Mouse (Mus musculus): ENCODE results near the gene Olfr768. TPM values are rescaled to one million over a fixed set of nuclear protein-coding genes. Genes with fewer than 3 reads are reported as not detected.

Olfr768 gene
- not detected for polyA plus RNA-seq (2014; fragmentation: Illumina TruSeq; extraction: RNeasy Lipid Tissue Mini Kit (QIAGEN cat#74804); ENCODE audit: low read depth, low replicate concordance)

DNA sequence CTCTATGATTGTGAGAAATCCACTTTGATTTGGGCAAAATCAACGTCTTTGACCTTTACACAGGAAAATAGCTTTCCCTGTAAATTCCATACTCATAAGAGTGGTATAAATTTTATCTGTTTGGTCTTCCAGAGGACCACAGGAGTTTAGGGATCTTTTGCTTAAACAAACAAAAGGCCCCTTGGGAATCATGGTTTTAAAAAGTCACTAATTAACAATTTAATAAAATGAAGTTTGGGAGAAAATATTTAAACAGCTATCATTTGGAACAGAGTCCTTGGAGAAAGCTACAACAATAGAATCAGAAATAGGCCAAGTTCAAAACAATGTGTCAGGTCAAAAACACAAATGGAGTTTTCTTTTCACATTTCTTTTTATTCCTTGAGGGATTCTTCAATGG lies at the start of gene Olfr768:
Gene Olfr768, minus strand, starts transcription at position 101 of the 400 bp plus-strand sequence.

DNA sequence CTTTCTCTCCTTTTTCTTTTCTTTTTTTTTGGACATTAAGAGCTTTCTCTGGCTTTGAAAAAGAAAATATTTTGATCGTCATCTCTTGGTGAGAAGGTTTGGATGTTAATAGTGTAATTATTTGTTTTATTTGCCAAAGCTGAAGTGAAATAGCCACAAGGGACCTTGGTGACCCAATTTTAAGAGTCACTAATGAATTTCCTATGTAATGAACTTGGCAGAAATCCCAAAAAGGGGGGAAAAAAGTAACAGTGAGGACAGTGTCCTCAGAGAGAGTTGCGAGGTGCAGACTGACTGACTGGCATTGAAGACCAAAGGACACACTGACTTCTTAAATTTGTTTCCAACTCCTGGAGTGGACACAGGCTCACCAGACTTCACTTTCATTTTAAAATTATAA lies 39.7 kb upstream of the Olfr768 start, which contains the start of gene Olfr770:
Gene Olfr770, minus strand, starts transcription at position 101 of the 400 bp plus-strand sequence.

DNA sequence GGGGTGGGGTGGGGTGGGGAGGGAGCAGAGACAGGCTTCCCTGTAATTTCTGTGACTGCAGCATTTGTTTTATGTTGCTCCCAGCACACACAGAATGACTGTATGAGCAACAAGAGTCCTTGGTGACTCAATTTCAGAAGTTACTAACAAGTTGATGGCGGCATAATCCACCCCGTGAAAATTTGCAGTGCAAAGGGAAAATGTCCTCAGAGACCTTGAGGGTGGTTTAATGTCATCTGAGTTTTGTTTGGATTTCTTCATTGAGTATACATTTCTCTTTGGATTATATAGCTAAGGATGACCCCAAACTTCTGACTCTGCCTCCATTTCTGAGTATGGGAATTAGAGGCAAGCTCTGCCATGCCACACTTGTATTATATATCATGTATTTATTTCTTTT lies 18.6 kb upstream of the Olfr768 start, which contains the start of gene Olfr769:
Gene Olfr769, minus strand, starts transcription at position 101 of the 400 bp plus-strand sequence.

DNA sequence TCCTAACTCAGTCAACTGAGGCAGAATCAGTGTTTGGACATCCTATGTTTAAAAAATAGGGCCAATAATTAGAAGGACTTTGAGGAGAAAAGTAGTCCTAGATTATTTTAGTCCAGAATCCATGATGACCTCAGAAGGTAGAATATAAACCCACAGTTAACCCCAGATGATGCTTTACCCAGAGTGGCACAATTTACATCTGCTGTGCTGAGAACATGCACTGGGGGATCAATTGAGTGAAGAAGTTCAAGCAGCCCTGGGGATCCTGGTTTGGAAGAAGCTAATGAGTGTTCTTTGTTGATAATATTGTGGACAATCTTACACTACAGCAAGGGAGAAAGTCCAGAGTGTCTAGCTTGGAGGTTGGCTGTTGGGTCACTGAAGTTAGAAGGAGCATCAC lies 16.4 kb downstream of the Olfr768 start, which contains the start of gene Olfr767:
Gene Olfr767, minus strand, starts transcription at position 101 of the 400 bp plus-strand sequence.

DNA sequence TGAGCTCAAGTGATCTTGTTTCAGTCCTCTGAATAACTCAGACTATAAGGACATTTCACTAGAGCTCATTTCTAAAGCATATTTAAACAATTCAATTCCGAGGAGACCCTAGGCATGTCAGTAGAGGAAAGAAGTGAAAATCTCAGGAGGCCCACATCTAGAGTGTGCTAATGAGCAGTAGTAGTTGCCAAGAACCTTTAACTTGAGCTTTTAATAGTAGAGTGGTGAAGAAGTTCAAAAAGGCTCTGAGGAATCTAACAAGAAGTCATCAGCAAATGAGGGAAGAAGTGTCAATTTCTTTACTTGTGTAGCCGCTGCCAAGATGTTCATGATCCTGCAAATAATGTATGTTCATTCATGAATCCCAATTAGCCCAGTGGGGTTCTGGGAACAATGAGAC lies 30.3 kb downstream of the Olfr768 start, which contains the start of gene Olfr766-ps1:
Gene Olfr766-ps1, minus strand, starts transcription at position 101 of the 400 bp plus-strand sequence.

DNA sequence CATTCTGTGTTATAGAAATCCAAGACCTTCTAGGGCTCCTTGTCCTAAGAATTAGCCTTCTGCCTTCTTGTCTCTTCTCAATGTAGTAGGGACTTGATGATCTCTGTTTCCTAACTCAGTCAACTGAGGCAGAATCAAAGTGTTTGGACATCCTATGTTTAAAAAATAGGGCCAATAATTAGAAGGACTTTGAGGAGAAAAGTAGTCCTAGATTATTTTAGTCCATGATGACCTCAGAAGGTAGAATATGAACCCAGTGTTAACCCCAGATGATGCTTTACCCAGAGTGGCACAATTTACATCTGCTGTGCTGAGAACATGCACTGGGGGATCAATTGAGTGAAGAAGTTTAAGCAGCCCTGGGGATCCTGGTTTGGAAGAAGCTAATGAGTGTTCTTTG lies 49.3 kb downstream of the Olfr768 start, which contains the start of gene Olfr765:
Gene Olfr765, minus strand, starts transcription at position 101 of the 400 bp plus-strand sequence.

Other genes with a start within 250 kb of the Olfr768 start
- 3.1 TPM for gene Gdf11, start 207.7 kb downstream of the Olfr768 start, polyA plus RNA-seq (2014; fragmentation: Illumina TruSeq; extraction: RNeasy Lipid Tissue Mini Kit (QIAGEN cat#74804); ENCODE audit: low read depth, low replicate concordance)
- 1,560 TPM for gene Cd63, start 198.4 kb downstream of the Olfr768 start, polyA plus RNA-seq (2014; fragmentation: Illumina TruSeq; extraction: RNeasy Lipid Tissue Mini Kit (QIAGEN cat#74804); ENCODE audit: low read depth, low replicate concordance)
- 5.7 TPM for gene Rdh5, start 176.5 kb downstream of the Olfr768 start, polyA plus RNA-seq (2014; fragmentation: Illumina TruSeq; extraction: RNeasy Lipid Tissue Mini Kit (QIAGEN cat#74804); ENCODE audit: low read depth, low replicate concordance)
- gene Bloc1s1, start 175.3 kb downstream of the Olfr768 start, polyA plus RNA-seq (2014; fragmentation: Illumina TruSeq; extraction: RNeasy Lipid Tissue Mini Kit (QIAGEN cat#74804); ENCODE audit: low read depth, low replicate concordance) = 12.2 TPM
- 0.85 TPM for gene Itga7, start 165.6 kb downstream of the Olfr768 start, polyA plus RNA-seq (2014; fragmentation: Illumina TruSeq; extraction: RNeasy Lipid Tissue Mini Kit (QIAGEN cat#74804); ENCODE audit: low read depth, low replicate concordance)
- gene Mettl7b, start 138.4 kb downstream of the Olfr768 start, polyA plus RNA-seq (2014; fragmentation: Illumina TruSeq; extraction: RNeasy Lipid Tissue Mini Kit (QIAGEN cat#74804); ENCODE audit: low read depth, low replicate concordance) = 25.7 TPM
- not detected for gene Olfr9, start 109.9 kb downstream of the Olfr768 start, polyA plus RNA-seq (2014; fragmentation: Illumina TruSeq; extraction: RNeasy Lipid Tissue Mini Kit (QIAGEN cat#74804); ENCODE audit: low read depth, low replicate concordance)
- gene Olfr763, start 88.6 kb downstream of the Olfr768 start, polyA plus RNA-seq (2014; fragmentation: Illumina TruSeq; extraction: RNeasy Lipid Tissue Mini Kit (QIAGEN cat#74804); ENCODE audit: low read depth, low replicate concordance) = not detected
- not detected for gene Olfr764-ps1, start 59.5 kb downstream of the Olfr768 start, polyA plus RNA-seq (2014; fragmentation: Illumina TruSeq; extraction: RNeasy Lipid Tissue Mini Kit (QIAGEN cat#74804); ENCODE audit: low read depth, low replicate concordance)
- not detected for gene Olfr765, start 49.4 kb downstream of the Olfr768 start, polyA plus RNA-seq (2014; fragmentation: Illumina TruSeq; extraction: RNeasy Lipid Tissue Mini Kit (QIAGEN cat#74804); ENCODE audit: low read depth, low replicate concordance)
- not detected for gene Olfr766-ps1, start 30.4 kb downstream of the Olfr768 start, polyA plus RNA-seq (2014; fragmentation: Illumina TruSeq; extraction: RNeasy Lipid Tissue Mini Kit (QIAGEN cat#74804); ENCODE audit: low read depth, low replicate concordance)
- not detected for gene Olfr767, start 16.5 kb downstream of the Olfr768 start, polyA plus RNA-seq (2014; fragmentation: Illumina TruSeq; extraction: RNeasy Lipid Tissue Mini Kit (QIAGEN cat#74804); ENCODE audit: low read depth, low replicate concordance)
- gene Olfr769, start 18.5 kb upstream of the Olfr768 start, polyA plus RNA-seq (2014; fragmentation: Illumina TruSeq; extraction: RNeasy Lipid Tissue Mini Kit (QIAGEN cat#74804); ENCODE audit: low read depth, low replicate concordance) = not detected
- not detected for gene Olfr770, start 39.6 kb upstream of the Olfr768 start, polyA plus RNA-seq (2014; fragmentation: Illumina TruSeq; extraction: RNeasy Lipid Tissue Mini Kit (QIAGEN cat#74804); ENCODE audit: low read depth, low replicate concordance)
- not detected for gene Olfr771, start 65.4 kb upstream of the Olfr768 start, polyA plus RNA-seq (2014; fragmentation: Illumina TruSeq; extraction: RNeasy Lipid Tissue Mini Kit (QIAGEN cat#74804); ENCODE audit: low read depth, low replicate concordance)
- gene Olfr772, start 78.5 kb upstream of the Olfr768 start, polyA plus RNA-seq (2014; fragmentation: Illumina TruSeq; extraction: RNeasy Lipid Tissue Mini Kit (QIAGEN cat#74804); ENCODE audit: low read depth, low replicate concordance) = not detected
- not detected for gene Olfr773, start 88.0 kb upstream of the Olfr768 start, polyA plus RNA-seq (2014; fragmentation: Illumina TruSeq; extraction: RNeasy Lipid Tissue Mini Kit (QIAGEN cat#74804); ENCODE audit: low read depth, low replicate concordance)
- not detected for gene Olfr774, start 136.8 kb upstream of the Olfr768 start, polyA plus RNA-seq (2014; fragmentation: Illumina TruSeq; extraction: RNeasy Lipid Tissue Mini Kit (QIAGEN cat#74804); ENCODE audit: low read depth, low replicate concordance)
- gene Olfr775, start 149.0 kb upstream of the Olfr768 start, polyA plus RNA-seq (2014; fragmentation: Illumina TruSeq; extraction: RNeasy Lipid Tissue Mini Kit (QIAGEN cat#74804); ENCODE audit: low read depth, low replicate concordance) = not detected
- not detected for gene Olfr776, start 159.8 kb upstream of the Olfr768 start, polyA plus RNA-seq (2014; fragmentation: Illumina TruSeq; extraction: RNeasy Lipid Tissue Mini Kit (QIAGEN cat#74804); ENCODE audit: low read depth, low replicate concordance)
- gene Olfr777, start 172.1 kb upstream of the Olfr768 start, polyA plus RNA-seq (2014; fragmentation: Illumina TruSeq; extraction: RNeasy Lipid Tissue Mini Kit (QIAGEN cat#74804); ENCODE audit: low read depth, low replicate concordance) = not detected
- gene Olfr780, start 218.7 kb upstream of the Olfr768 start, polyA plus RNA-seq (2014; fragmentation: Illumina TruSeq; extraction: RNeasy Lipid Tissue Mini Kit (QIAGEN cat#74804); ENCODE audit: low read depth, low replicate concordance) = not detected
- not detected for gene Olfr781, start 229.5 kb upstream of the Olfr768 start, polyA plus RNA-seq (2014; fragmentation: Illumina TruSeq; extraction: RNeasy Lipid Tissue Mini Kit (QIAGEN cat#74804); ENCODE audit: low read depth, low replicate concordance)
- not detected for gene Olfr782, start 249.5 kb upstream of the Olfr768 start, polyA plus RNA-seq (2014; fragmentation: Illumina TruSeq; extraction: RNeasy Lipid Tissue Mini Kit (QIAGEN cat#74804); ENCODE audit: low read depth, low replicate concordance)